16 mouse cellular contexts compared by ENCODE assay signal in genomic region chr5:117137011-117137410, GRCm38 (mm10). TPM values are rescaled to one million over a fixed set of nuclear protein-coding genes. Genes with fewer than 3 reads are reported as not detected.
DNase-seq lines count a peak whose midpoint lies in the region; ATAC-seq and TF ChIP-seq lines count a peak whose summit lies in the region.
"Had no signal": no experiment of that assay in that cellular context is flagged by ENCODE, and none has a peak within 500 bp of the region (broad histone marks: within the 10 kb centered on the region; RNA-seq: fewer than 3 reads in every experiment).

No protein-coding gene starts in this region.

- H3K9me3 ChIP-seq in forebrain, embryonic 10.5 days, result no peaks in the 10 kb centered on the region
- H3K9me3 ChIP-seq in forebrain, embryonic 14.5 days (replicated peaks; ENCODE audit: control insufficient read depth, low read length), result no peaks in the 10 kb centered on the region
- no peaks in the 10 kb centered on the region for H3K9me3 ChIP-seq in kidney, embryonic 16.5 days (ENCODE audit: low read length)
- H3K9me3 ChIP-seq: embryonic facial prominence, embryonic 12.5 days; forebrain, embryonic 15.5 days; limb, embryonic 12.5 days had no signal

- H3K4me3 ChIP-seq in forebrain, embryonic 10.5 days, result no peak overlapping the region
- no peak overlapping the region for H3K4me3 ChIP-seq in forebrain, embryonic 14.5 days (ENCODE audit: low read depth, low read length)
- H3K4me3 ChIP-seq in kidney, embryonic 16.5 days (ENCODE audit: low read length), result no peak overlapping the region
- no peak overlapping the region for H3K4me3 ChIP-seq in thymus, adult 2 months (ENCODE audit: control insufficient read depth, insufficient read depth, low read length)
- H3K4me3 ChIP-seq: embryonic facial prominence, embryonic 12.5 days; forebrain, embryonic 15.5 days; limb, embryonic 12.5 days had no signal

- H3K36me3 ChIP-seq in forebrain, embryonic 10.5 days (replicated peaks), result no peaks in the 10 kb centered on the region
- no peaks in the 10 kb centered on the region for H3K36me3 ChIP-seq in forebrain, embryonic 14.5 days (ENCODE audit: control insufficient read depth, insufficient read depth, low read length)
- H3K36me3 ChIP-seq in kidney, embryonic 16.5 days (ENCODE audit: insufficient read depth, low read length), result no peaks in the 10 kb centered on the region
- H3K36me3 ChIP-seq in thymus, adult 2 months (ENCODE audit: control insufficient read depth, insufficient read depth, low read length), result no peaks in the 10 kb centered on the region
- H3K36me3 ChIP-seq: embryonic facial prominence, embryonic 12.5 days; forebrain, embryonic 15.5 days; limb, embryonic 12.5 days had no signal

- no peak for DNase-seq in forebrain, embryonic 10.5 days (ENCODE audit: extremely low spot score, low spot score)
- DNase-seq in forebrain, embryonic 14.5 days (ENCODE audit: low spot score), result no peak
- no peak for DNase-seq in kidney, adult 8-10 months
- DNase-seq in thymus, adult 2 months, result no peak
- no peak for DNase-seq in thymus, postnatal 4 days
- no peak for DNase-seq in layer of hippocampus, adult 8-10 months (ENCODE audit: low spot score in 2 of 2)
- no peak for DNase-seq in ovary, postnatal 10 days (ENCODE audit: low spot score)
- DNase-seq: cerebellum, adult 9-10 months; gastrocnemius, postnatal 14 days; right cerebral cortex, postnatal 14 days; thymus, postnatal 36 days had no signal

- no peak overlapping the region for H3K9ac ChIP-seq in forebrain, embryonic 14.5 days (ENCODE audit: low read length)
- H3K9ac ChIP-seq in kidney, embryonic 16.5 days (replicated peaks; ENCODE audit: low read length), result no peak overlapping the region
- H3K9ac ChIP-seq: embryonic facial prominence, embryonic 12.5 days; forebrain, embryonic 15.5 days; limb, embryonic 12.5 days had no signal

- H3K4me1 ChIP-seq in forebrain, embryonic 10.5 days, result peaks cover 30% of the 10 kb centered on the region
- H3K4me1 ChIP-seq in forebrain, embryonic 14.5 days (ENCODE audit: control insufficient read depth, insufficient read depth, low read length), result no peaks in the 10 kb centered on the region
- peaks cover 45% of the 10 kb centered on the region for H3K4me1 ChIP-seq in kidney, embryonic 16.5 days (ENCODE audit: insufficient read depth, low read length)
- H3K4me1 ChIP-seq in thymus, adult 2 months (replicated peaks; ENCODE audit: control insufficient read depth, insufficient read depth, low read length), result peaks cover 49% of the 10 kb centered on the region

- no peak for TF ChIP-seq CTCF in thymus, adult 2 months (IDR thresholded peaks at IDR 0.05; ENCODE audit: borderline replicate concordance, control insufficient read depth, extremely low read depth, insufficient read depth, low read length, poor library complexity)

- no peaks in the 10 kb centered on the region for H3K27me3 ChIP-seq in forebrain, embryonic 10.5 days (ENCODE audit: poor library complexity, severe bottlenecking)
- H3K27me3 ChIP-seq in forebrain, embryonic 14.5 days (replicated peaks; ENCODE audit: control insufficient read depth, insufficient read depth, low read length), result no peaks in the 10 kb centered on the region
- no peaks in the 10 kb centered on the region for H3K27me3 ChIP-seq in kidney, embryonic 16.5 days (ENCODE audit: insufficient read depth, low read length)
- no peaks in the 10 kb centered on the region for H3K27me3 ChIP-seq in thymus, adult 2 months (ENCODE audit: control insufficient read depth, insufficient read depth, low read length)
- H3K27me3 ChIP-seq: embryonic facial prominence, embryonic 12.5 days; forebrain, embryonic 15.5 days; limb, embryonic 12.5 days had no signal

- H3K27ac ChIP-seq in forebrain, embryonic 10.5 days, result 0 out of 2 replicates have a peak overlapping the region, but pooled peaks have one; percentile 4
- no peak overlapping the region for H3K27ac ChIP-seq in forebrain, embryonic 14.5 days (ENCODE audit: low read depth, low read length)
- peak overlapping the region; percentile 34; the same call in 1 of the 2 replicates for H3K27ac ChIP-seq in kidney, embryonic 16.5 days (ENCODE audit: low read length)
- peak overlapping the region; percentile 10; the same call in 1 of the 2 replicates for H3K27ac ChIP-seq in thymus, adult 2 months (ENCODE audit: control insufficient read depth, insufficient read depth, low read length)
- H3K27ac ChIP-seq: embryonic facial prominence, embryonic 12.5 days; forebrain, embryonic 15.5 days; limb, embryonic 12.5 days had no signal

- no peak for TF ChIP-seq POLR2A in thymus, adult 2 months (IDR thresholded peaks at IDR 0.05; ENCODE audit: control insufficient read depth, extremely low read depth, insufficient read depth, low read length, poor library complexity)

- ATAC-seq in forebrain, embryonic 14.5 days, result no peak
- no peak for ATAC-seq in kidney, embryonic 16.5 days (ENCODE audit: low FRiP score, low TSS enrichment)
- ATAC-seq: forebrain, embryonic 15.5 days; intestine, embryonic 16.5 days had no signal

- 83% methylated on average over 10 of the region's 10 CpGs for WGBS in forebrain, embryonic 10.5 days
- 79% methylated on average over 10 of the region's 10 CpGs for WGBS in forebrain, embryonic 14.5 days
- 48% methylated on average over 10 of the region's 10 CpGs for WGBS in kidney, embryonic 16.5 days
- WGBS in thymus, adult 2 months, result 74% methylated on average over 10 of the region's 10 CpGs

- no peak overlapping the region for H3K4me2 ChIP-seq in forebrain, embryonic 14.5 days (ENCODE audit: low read length)
- H3K4me2 ChIP-seq in kidney, embryonic 16.5 days (replicated peaks; ENCODE audit: low read depth, low read length), result peak overlapping the region; percentile 36
- H3K4me2 ChIP-seq: embryonic facial prominence, embryonic 12.5 days; forebrain, embryonic 15.5 days; limb, embryonic 12.5 days had no signal

RNA-seq across cellular contexts. Expression of gene Taok3, which starts 17.1 kb away (rescaled TPM):
- polyA plus RNA-seq in forebrain, embryonic 10.5 days (2016; fragmentation: Nextera tagmentation; extraction: Ambion mirVana), result 9.3 and 9.4 TPM in 2 replicates
- 32.1 and 48.7 TPM in 2 replicates for polyA plus RNA-seq in forebrain, embryonic 14.5 days (2014; fragmentation: Nextera tagmentation; extraction: Ambion mirVana)
- 18.8 and 20.1 TPM in 2 replicates for polyA plus RNA-seq in kidney, embryonic 16.5 days (2015; fragmentation: Nextera tagmentation; extraction: Ambion mirVana)
- polyA plus RNA-seq in thymus, adult 2 months (2012; rRNA removed), result 43.5 and 50.8 TPM in 2 replicates
- 10 to 100 TPM; 55.8 to 65.4 (median 61.2) TPM for total RNA-seq in layer of hippocampus, adult 8-10 months (2022)

RNA-seq across cellular contexts. Expression of gene Suds3, which starts 21.1 kb away (rescaled TPM):
- 78.5 and 81.4 TPM in 2 replicates for polyA plus RNA-seq in forebrain, embryonic 10.5 days (2016; fragmentation: Nextera tagmentation; extraction: Ambion mirVana)
- polyA plus RNA-seq in forebrain, embryonic 14.5 days (2014; fragmentation: Nextera tagmentation; extraction: Ambion mirVana), result 49.5 and 55.5 TPM in 2 replicates
- 68.9 and 73.7 TPM in 2 replicates for polyA plus RNA-seq in kidney, embryonic 16.5 days (2015; fragmentation: Nextera tagmentation; extraction: Ambion mirVana)
- polyA plus RNA-seq in thymus, adult 2 months (2012; rRNA removed), result 108 and 113 TPM in 2 replicates
- 100 to 1,000 TPM; 110 to 124 (median 116) TPM for total RNA-seq in layer of hippocampus, adult 8-10 months (2022)
